Mouse (Mus musculus): ENCODE data around the gene Pnpla6.
"Not testable (repeated sequence)": the region's sequence is repeated elsewhere in the genome, so short reads cannot be mapped to it uniquely, and the experiment has no call there.

The Pnpla6 gene

DNA sequence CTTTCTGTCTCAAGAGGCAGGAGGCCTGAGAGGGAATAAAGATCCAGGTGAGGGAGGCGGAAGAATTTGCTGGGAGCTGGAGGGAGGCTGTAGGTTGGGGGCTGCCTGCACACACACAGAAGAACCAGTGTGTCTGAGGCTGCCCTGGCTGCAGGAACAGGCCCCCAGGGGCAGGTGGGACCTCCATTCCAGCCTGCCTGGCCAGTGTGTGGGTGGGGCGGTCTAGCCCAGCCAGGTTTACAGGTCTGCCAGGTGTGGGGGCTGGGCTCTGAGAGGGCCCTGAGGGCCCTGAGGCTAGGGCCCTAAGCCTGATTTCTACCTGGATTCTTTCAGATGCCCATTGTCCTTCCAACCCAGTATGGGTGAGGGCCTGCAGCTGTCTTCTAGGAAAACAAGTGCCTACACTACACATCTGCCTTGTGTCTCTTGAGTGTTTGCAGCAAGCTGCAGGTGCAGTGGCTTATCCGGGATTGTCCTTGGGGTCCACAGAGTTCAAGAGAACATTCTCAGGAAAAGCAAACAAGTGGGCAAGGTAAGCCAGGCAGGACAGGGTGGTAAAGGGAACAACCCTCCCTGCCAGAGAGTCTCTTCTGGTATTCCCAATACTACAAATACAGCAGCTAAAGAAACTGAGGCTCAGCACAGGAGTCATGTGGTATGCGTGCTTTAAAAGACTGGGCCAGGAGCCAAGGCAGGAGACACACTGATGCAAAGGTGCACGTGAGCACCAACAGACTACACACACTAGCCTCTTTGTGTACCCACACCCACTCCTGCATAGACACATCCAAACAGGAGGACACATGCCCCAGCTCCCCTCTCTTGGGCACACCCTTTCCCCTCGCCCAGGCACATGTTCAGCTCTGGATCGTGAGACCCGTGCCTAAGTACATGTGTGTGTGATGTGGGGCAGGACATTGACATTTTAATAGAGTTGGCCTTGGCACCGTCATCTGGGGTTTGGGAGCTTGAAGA, 64.5 kb downstream of the Pnpla6 start:
- DNase-seq: no peak

DNA sequence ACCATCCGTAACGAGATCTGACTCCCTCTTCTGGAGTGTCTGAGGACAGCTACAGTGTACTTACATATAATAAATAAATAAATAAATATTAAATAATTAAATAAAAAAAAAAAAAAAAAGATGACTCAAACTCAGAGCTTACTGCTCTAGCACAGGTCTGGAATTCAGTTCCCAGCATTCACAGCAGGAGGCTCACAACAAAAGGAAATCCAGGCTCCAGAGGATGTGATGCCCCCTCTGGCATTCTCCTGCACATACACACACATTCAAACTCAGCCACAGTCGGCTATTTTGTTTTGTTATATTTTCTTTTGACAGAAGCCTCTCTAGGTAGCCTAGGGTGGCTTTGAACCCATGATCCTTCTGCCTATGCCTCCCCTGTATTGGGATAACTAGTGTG, 66.8 kb downstream of the Pnpla6 start:
- DNase-seq: not testable (repeated sequence)

DNA sequence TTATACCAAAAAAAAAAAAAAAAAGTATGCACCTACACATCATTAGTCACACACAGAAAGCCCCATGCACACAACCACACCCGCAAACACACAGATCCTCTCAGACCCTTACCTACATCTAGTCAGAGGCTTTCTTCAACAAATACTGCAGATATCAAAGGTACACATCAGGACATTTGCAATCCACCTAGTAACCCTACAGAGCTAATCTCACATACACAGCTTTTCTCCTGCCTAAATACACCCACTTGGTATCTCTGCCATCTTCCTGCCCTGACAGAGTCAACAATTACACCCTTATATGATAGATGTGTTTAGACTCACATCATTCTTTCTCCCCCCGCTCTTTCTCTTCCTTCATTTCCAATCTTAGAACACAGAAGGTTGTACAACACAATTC, 71.3 kb downstream of the Pnpla6 start:
- DNase-seq: no peak

DNA sequence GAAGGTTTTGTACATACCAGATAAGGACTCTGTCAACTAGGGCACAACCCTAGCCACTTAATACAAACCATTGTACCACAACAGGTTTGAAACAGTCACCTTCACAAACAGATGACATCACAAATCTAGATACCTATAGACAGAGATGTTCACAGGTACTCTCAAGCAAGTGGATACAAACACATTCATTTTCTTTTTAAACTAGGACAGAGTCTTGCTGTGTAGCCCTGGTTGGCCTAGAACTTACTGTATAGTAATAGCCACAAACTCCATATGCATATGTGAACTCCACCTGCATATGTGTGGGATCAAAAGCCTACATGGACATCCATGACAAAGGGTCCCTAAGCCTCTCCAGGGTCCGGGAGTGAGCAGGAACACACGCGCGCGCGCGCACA, 71.8 kb downstream of the Pnpla6 start, which contains the start of gene Camsap3:
TSS of gene Camsap3 (plus strand) at position 301 of the 398 bp plus-strand sequence.
- no peak for DNase-seq

DNA sequence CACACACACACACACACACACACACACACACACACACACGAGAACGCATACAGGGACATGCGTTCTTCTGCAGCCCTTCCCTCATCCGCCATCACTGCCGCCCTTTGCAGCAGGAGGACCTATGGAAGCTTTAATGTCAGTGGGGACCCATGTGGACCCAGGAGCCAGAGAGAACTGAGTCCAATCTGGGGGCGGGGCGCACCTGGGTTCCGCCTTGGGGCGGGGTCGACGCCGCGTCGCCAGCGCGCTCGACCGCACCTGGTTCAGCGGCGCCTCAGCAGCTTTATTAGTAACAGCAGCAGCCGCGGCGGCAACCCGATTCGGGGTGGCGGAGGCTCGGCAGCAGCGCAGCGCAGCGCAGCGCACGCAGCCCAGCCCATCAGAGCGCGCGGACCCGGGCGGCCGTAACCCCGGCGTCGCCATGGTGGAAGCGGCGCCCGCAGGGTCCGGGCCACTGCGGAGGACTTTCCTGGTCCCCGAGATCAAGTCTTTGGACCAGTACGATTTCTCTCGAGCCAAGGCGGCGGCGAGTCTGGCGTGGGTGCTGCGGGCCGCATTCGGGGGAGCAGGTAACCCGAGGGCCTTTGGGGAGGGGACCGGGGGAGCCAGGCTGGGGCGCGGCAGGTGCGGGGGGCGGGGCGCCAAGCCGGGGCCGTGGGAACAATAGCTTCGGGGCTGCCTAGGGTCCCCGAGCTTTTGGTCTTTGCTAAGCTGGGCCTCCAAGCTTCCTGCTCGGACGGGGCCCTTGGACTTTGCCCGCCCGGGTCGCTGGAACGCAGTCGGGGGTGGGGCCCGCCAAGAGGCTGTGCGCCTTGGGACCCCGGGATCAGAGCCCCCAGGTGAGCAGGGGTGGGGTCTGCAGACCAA, 72.4 kb downstream of the Pnpla6 start:
- peak; percentile 67 for DNase-seq

DNA sequence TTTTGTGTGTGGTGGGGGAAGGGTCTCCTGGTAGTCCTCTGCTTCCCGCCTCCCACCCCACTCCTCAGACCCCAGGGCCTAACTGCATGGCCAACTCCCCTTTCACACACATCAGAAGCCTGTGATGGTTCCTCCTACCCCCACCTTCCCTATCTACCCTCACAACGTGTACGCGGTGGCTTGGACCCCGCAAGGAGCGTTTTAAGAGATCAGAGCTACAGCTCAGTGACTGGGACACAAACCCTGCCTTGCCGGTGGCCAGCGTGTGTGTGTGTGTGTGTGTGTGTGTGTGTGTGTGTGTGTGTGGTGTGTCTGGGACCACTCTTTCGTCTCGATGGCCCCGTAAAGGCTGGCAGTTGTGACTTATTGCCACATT, 73.1 kb downstream of the Pnpla6 start:
- no peak for DNase-seq

DNA sequence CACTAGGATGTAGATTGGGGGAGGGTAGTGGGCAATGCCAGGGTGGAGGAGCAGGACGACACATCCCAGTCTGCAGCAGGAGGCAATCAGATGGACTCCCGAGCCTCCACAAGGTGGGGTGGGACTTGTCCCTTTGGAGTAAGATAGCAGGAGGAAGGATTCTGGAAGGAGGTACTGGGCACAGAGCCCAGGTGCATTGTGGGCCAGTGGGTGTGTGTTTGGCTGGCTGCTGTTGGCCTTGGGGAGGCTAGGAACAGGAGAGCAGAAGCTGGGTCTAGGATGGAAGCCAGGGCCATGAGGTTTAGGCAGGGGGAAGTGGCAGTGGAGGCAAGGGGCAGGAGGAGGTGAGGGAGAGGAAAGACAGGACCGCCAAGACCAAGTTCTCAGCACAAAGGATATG, 78.3 kb downstream of the Pnpla6 start:
- DNase-seq: no peak
